Mouse (Mus musculus): Measurements from ENCODE around the gene Sept3. TPM values are rescaled to one million over a fixed set of nuclear protein-coding genes. Genes with fewer than 3 reads are reported as not detected.

Gene Sept3
- polyA plus RNA-seq (2015; fragmentation: Nextera tagmentation; extraction: Ambion mirVana) = 17.1 and 18.7 TPM in 2 replicates

DNA sequence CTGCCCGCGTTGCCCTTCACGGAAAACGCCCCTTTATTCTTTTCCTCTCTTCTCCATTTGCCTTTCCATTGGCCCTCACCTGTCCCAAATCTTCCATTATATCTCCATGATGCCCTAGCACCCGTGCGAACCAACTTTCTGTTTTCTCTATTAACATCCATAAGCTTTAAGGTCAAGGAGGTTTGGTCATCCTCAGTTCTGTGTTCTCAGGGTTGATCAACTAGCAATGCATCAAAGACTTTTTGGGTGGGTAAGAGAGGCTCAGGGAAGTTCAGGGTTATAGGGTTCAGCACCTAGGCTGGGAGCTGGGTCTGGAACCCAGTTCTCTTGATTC is at the start of gene Sept3:
Gene Sept3, plus strand, starts transcription at position 301 of the 334 bp plus-strand sequence.
- peak within 1 kb of the TSS; percentile 98 for H3K4me2 ChIP-seq (replicated peaks)
- no peak for ATAC-seq (ENCODE audit: insufficient number of reproducible peaks, low FRiP score, low TSS enrichment, low read depth)
- no peaks in the 10 kb centered on the region for H3K36me3 ChIP-seq
- H3K4me3 ChIP-seq (replicated peaks) = peak within 1 kb of the TSS; percentile 60
- no peaks in the 10 kb centered on the region for H3K9me3 ChIP-seq (replicated peaks)
- peaks cover 38% of the 10 kb centered on the region for H3K27me3 ChIP-seq
- peaks cover 17% of the 10 kb centered on the region for H3K4me1 ChIP-seq
- H3K9ac ChIP-seq = peak within 1 kb of the TSS; percentile 29
- H3K27ac ChIP-seq (replicated peaks) = no peak within 1 kb of the TSS
- 22% methylated on average over 6 of the region's 6 CpGs for WGBS

DNA sequence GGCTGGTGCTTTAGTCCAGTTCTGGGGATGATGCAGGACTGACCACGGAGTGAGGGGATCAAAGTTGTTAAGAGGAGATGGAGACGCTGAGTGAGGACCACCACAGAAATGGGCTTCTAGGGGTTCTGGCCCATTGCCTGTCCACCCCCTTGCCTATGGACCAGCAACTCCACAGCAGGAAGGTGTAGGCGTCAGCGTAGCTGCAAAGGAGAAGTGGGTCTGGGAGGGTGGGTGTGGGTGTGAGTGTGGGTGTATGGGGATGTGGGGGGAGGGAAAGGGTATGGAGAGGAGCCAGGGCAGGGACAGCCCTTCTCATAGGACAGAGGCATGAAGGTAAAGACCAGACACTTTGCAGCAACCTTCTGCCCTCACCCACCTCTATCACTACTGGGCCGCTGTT is 48.9 kb upstream of the Sept3 start:
- Histone ChIP-seq H3K4me1 (peaks cover 18% of the 10 kb centered on the region), H3K9me3 (replicated peaks) (no peaks in the 10 kb centered on the region), H3K36me3 (no peaks in the 10 kb centered on the region), H3K27ac (replicated peaks) (no peak overlapping the region), H3K4me2 (replicated peaks) (no peak overlapping the region), H3K27me3 (peaks cover 24% of the 10 kb centered on the region), H3K4me3 (replicated peaks) (no peak overlapping the region), H3K9ac (no peak overlapping the region)
- 91% methylated on average over 5 of the region's 5 CpGs for WGBS
- no peak for ATAC-seq (ENCODE audit: insufficient number of reproducible peaks, low FRiP score, low TSS enrichment, low read depth)

DNA sequence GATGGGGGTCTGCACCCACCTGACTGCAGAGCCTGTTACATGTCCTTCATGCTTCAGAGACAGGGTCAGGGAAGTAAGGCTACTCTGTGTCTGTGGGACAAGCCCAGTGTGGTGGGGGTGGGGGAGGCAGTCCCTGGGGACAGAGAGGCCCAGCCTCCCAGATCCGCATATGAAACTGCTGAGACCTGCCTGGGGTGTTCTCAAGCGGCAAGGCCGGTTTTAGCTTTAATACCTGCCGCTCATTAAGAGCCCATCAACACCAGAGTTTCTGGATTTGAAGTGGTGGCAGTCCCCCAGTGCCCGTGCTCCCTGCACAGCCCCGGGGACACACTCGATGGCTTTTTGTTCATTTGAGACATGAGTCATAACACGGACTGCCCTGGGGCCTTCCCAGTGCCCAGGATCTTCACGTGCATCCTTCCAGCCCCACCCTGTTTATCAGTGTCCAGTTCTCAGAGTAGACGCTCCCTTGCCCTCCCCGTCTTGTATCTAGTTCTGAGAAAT is 45.1 kb upstream of the Sept3 start:
- no peak for ATAC-seq (ENCODE audit: insufficient number of reproducible peaks, low FRiP score, low TSS enrichment, low read depth)
- H3K27me3 ChIP-seq = peaks cover 11% of the 10 kb centered on the region
- H3K9ac ChIP-seq = no peak overlapping the region
- peaks cover 9% of the 10 kb centered on the region for H3K36me3 ChIP-seq
- no peak overlapping the region for H3K4me3 ChIP-seq (replicated peaks)
- H3K9me3 ChIP-seq (replicated peaks) = no peaks in the 10 kb centered on the region
- WGBS = 33% methylated on average over 11 of the region's 11 CpGs
- H3K4me2 ChIP-seq (replicated peaks) = no peak overlapping the region
- no peak overlapping the region for H3K27ac ChIP-seq (replicated peaks)
- H3K4me1 ChIP-seq = peaks cover 10% of the 10 kb centered on the region; the same call in 1 of the 2 replicates

DNA sequence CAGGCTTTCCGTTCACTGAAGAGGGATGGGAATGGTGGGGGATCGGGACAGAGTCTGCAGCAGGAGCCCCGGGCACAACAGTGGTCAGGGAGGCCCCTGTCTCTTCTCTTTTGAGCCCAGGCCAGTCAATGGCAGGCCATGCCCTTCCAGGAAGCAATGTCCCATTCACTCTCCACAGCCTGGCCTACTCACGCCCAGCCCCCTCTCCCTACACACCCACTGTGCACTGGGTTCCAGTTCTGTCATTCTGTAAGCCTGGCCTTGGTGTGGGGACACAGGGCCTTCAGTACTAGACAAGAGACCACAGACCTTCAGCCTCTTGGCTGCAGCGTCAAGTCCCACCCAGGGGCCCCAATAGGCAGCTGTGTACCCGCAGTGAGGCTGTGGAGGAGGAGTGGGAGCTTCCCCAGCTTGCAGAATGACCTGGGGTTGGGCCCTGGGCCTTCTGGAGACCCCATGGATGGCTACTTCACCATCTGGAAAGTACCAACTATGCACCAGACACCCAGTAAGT is 44.5 kb upstream of the Sept3 start:
- Histone ChIP-seq H3K4me3 (replicated peaks) (no peak overlapping the region), H3K27ac (replicated peaks) (no peak overlapping the region), H3K4me1 (0 out of 2 replicates have a peak, but pooled peaks cover 7% of the 10 kb centered on the region), H3K4me2 (replicated peaks) (no peak overlapping the region), H3K27me3 (peaks cover 5% of the 10 kb centered on the region), H3K9me3 (replicated peaks) (no peaks in the 10 kb centered on the region), H3K9ac (no peak overlapping the region), H3K36me3 (peaks cover 10% of the 10 kb centered on the region)
- 58% methylated on average over 6 of the region's 6 CpGs for WGBS
- no peak for ATAC-seq (ENCODE audit: insufficient number of reproducible peaks, low FRiP score, low TSS enrichment, low read depth)

DNA sequence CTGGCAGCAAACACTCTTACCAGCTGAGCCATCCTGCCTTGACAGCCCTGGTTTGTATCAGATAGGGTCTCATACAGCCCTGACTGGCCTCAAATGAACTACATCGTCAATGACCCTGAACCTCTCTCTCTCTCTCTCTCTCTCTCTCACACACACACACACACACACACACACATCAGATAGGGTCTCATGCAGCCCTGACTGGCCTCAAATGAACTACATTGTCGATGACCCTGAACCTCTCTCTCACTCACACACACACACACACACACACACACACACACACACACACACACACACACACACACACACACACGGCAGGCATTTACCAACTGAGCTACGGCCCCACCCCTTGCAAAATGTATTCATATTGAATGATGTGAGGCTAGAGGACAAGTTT is 43.6 kb upstream of the Sept3 start:
- 73% methylated on average over 4 of the region's 4 CpGs for WGBS
- 0 out of 2 replicates have a peak, but pooled peaks have one; percentile 4 for ATAC-seq (ENCODE audit: insufficient number of reproducible peaks, low FRiP score, low TSS enrichment, low read depth)
- H3K36me3 ChIP-seq = peaks cover 10% of the 10 kb centered on the region
- no peak overlapping the region for H3K27ac ChIP-seq (replicated peaks)
- no peak overlapping the region for H3K4me2 ChIP-seq (replicated peaks)
- no peaks in the 10 kb centered on the region for H3K9me3 ChIP-seq (replicated peaks)
- H3K4me3 ChIP-seq (replicated peaks) = no peak overlapping the region
- H3K4me1 ChIP-seq = 0 out of 2 replicates have a peak, but pooled peaks cover 7% of the 10 kb centered on the region
- no peaks in the 10 kb centered on the region for H3K27me3 ChIP-seq
- H3K9ac ChIP-seq = no peak overlapping the region

DNA sequence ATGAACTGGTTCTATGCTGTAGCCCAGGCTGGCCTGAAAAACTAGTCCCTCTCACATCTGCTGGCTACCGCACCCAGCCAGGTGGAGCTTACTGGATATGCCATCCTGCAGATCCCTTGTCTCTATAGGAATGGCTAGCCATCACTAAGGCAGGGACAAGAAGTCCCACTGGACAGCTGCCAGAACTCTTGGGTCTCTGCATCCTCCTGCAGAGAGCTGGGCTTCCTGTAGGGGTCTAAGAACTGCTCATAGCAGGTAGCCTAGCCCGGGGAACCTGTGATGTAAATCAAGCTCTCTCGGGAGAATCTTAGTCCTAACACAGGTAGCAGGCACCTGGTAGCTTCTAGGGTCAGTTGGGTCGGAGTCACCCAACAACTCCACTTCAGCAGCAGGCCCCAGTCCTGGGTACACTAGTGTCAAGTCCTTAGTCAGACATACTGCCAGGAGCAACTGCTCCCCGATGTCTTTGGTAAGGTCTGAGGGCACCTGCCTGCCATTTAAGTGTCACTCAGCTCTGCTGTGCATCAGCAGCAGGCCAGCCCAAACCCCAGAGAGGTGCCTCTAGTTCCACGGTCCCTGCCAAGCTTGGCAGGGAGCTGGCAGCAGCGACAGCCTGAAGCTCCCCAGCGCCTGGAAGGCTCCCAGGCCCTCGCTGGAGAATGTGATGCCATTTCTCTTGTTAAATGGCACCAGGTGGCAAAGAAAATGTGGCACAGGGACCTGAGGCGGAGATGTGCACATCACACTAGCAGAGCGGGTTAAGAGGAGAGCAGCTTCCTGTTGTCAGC is 42.9 kb upstream of the Sept3 start:
- no peaks in the 10 kb centered on the region for H3K27me3 ChIP-seq
- no peak overlapping the region for H3K9ac ChIP-seq
- 55% methylated on average over 11 of the region's 11 CpGs for WGBS

DNA sequence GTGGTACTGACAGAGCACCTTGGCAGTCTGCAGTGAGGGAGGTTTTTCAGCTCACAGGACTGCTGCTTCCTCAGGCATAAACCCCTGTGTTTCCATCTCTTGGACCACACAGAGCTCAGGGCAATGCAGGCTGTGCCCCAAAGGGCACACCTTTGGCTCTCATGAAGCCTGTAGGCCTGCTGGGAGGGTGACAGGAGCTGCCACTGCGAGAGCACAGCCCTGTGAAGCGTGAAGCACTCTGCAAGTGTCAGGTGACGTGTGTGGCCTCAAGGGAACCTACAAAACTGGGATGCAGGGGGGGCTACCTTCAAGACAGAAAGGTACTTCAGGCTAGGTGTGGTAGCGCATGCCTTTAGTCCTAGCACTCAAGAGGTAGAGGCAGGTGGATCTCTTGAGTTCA is 42.0 kb upstream of the Sept3 start:
- H3K27ac ChIP-seq (replicated peaks) = no peak overlapping the region
- H3K4me2 ChIP-seq (replicated peaks) = no peak overlapping the region
- no peak overlapping the region for H3K9ac ChIP-seq
- 0 out of 2 replicates have a peak, but pooled peaks cover 7% of the 10 kb centered on the region for H3K4me1 ChIP-seq
- H3K36me3 ChIP-seq = peaks cover 10% of the 10 kb centered on the region
- 64% methylated on average over 4 of the region's 4 CpGs for WGBS
- no peak overlapping the region for H3K4me3 ChIP-seq (replicated peaks)
- no peaks in the 10 kb centered on the region for H3K27me3 ChIP-seq
- no peaks in the 10 kb centered on the region for H3K9me3 ChIP-seq (replicated peaks)
- no peak for ATAC-seq (ENCODE audit: insufficient number of reproducible peaks, low FRiP score, low TSS enrichment, low read depth)

More for the DNA sequence above, 42.9 kb upstream of the Sept3 start:
- Histone ChIP-seq H3K4me3 (replicated peaks) (no peak overlapping the region), H3K36me3 (peaks cover 10% of the 10 kb centered on the region), H3K9me3 (replicated peaks) (no peaks in the 10 kb centered on the region), H3K27ac (replicated peaks) (no peak overlapping the region), H3K4me2 (replicated peaks) (no peak overlapping the region), H3K4me1 (0 out of 2 replicates have a peak, but pooled peaks cover 7% of the 10 kb centered on the region)
- no peak for ATAC-seq (ENCODE audit: insufficient number of reproducible peaks, low FRiP score, low TSS enrichment, low read depth)

DNA sequence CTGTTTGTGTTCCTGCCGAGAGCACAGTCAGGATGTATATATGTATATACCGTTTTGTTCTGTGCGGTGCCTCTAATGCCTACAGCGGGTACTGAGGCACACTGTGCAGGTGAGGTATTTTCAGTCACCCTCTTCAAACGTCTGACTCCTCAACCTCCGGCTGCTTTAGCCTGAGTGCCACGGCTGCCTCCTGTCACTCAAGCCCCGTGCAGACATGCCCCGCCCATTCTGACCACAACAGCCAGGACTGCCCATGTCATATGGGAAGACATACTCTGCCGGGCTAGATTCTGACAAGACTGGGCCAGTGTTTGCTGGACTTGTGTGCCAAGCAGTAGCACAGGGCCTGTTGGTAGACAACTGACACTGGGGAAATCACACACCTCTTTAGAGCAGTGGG is 39.0 kb upstream of the Sept3 start:
- Histone ChIP-seq H3K4me3 (replicated peaks) (no peak overlapping the region), H3K4me2 (replicated peaks) (no peak overlapping the region), H3K27ac (replicated peaks) (no peak overlapping the region), H3K4me1 (no peaks in the 10 kb centered on the region), H3K9ac (no peak overlapping the region), H3K36me3 (peaks cover 18% of the 10 kb centered on the region), H3K27me3 (no peaks in the 10 kb centered on the region), H3K9me3 (replicated peaks) (no peaks in the 10 kb centered on the region)
- 54% methylated on average over 10 of the region's 10 CpGs for WGBS
- ATAC-seq (ENCODE audit: insufficient number of reproducible peaks, low FRiP score, low TSS enrichment, low read depth) = no peak

DNA sequence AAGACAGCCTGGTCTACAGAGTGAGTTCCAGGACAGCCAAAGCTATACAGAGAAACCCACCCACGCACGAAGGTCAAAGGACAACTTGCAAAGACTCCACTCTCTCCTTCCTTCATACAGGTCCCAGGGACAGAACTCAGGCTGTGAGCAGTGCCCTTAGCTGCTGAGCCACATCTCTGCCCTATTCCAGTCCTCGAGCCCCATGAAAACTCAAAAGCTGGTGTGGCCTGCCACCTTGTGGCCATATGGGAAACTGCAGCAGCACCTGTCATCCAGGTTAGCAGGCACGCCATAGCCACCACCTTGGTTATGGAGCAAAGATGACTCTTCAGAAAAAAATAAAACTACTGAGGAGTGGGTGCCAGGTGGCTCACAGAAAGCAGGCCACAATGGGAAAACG is 38.1 kb upstream of the Sept3 start:
- H3K4me3 ChIP-seq (replicated peaks) = no peak overlapping the region
- no peak overlapping the region for H3K9ac ChIP-seq
- H3K4me2 ChIP-seq (replicated peaks) = no peak overlapping the region
- H3K36me3 ChIP-seq = peaks cover 18% of the 10 kb centered on the region
- H3K9me3 ChIP-seq (replicated peaks) = no peaks in the 10 kb centered on the region
- H3K27ac ChIP-seq (replicated peaks) = no peak overlapping the region
- 0 out of 2 replicates have a peak, but pooled peaks have one; percentile 68 for ATAC-seq (ENCODE audit: insufficient number of reproducible peaks, low FRiP score, low TSS enrichment, low read depth)
- no peaks in the 10 kb centered on the region for H3K27me3 ChIP-seq
- 18% methylated on average over 5 of the region's 5 CpGs for WGBS
- H3K4me1 ChIP-seq = no peaks in the 10 kb centered on the region

DNA sequence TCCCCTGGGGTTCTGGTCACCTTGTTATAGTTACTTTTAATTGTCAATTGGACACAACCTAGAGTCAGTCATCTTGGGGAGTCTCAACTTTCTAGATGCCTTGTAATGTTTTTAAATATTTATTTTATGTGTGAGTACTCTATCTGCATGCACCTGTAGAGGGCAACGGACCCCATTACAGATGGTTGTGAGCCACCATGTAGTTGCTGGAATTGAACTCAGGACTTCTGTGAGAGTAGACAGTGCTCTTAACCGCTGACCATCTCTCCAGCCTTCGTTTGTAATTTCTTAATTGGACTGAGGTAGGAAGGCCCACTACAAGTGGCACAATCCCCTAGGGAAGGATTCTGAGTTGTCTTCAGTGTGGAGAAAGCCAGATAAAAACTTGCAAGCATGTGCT is 31.4 kb upstream of the Sept3 start:
- H3K4me3 ChIP-seq (replicated peaks) = peak overlapping the region; percentile 85
- 67% methylated on average over 3 of the region's 3 CpGs for WGBS
- no peaks in the 10 kb centered on the region for H3K27me3 ChIP-seq
- ATAC-seq (ENCODE audit: insufficient number of reproducible peaks, low FRiP score, low TSS enrichment, low read depth) = no peak
- H3K4me1 ChIP-seq = peaks cover 14% of the 10 kb centered on the region; the same call in 1 of the 2 replicates
- H3K4me2 ChIP-seq (replicated peaks) = peak overlapping the region; percentile 95
- no peaks in the 10 kb centered on the region for H3K9me3 ChIP-seq (replicated peaks)
- H3K36me3 ChIP-seq = 0 out of 2 replicates have a peak, but pooled peaks cover 4% of the 10 kb centered on the region
- H3K27ac ChIP-seq (replicated peaks) = 0 out of 2 replicates have a peak overlapping the region, but pooled peaks have one; percentile 80
- H3K9ac ChIP-seq = 0 out of 2 replicates have a peak overlapping the region, but pooled peaks have one; percentile 73

DNA sequence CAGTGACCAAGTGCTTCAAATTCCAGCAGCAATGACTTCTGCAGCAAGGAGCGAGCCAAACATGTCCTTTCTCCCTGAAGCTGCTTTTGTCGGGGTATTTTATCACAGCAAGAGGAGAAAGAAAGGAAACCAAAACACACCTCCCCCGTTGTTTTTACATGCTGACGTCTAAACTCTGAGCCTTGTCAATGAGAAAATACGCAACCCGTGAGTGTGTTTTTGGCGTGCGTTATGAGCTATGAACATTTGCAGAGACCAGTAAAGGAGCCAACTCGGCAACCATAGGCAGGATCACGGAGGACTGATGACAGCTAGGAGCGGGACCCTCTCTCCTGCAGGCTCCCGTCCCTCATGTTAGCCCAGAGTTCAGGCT is 31.0 kb upstream of the Sept3 start:
- peak overlapping the region; percentile 85 for H3K4me3 ChIP-seq (replicated peaks)
- H3K9me3 ChIP-seq (replicated peaks) = no peaks in the 10 kb centered on the region
- H3K9ac ChIP-seq = peak overlapping the region; percentile 73
- ATAC-seq (ENCODE audit: insufficient number of reproducible peaks, low FRiP score, low TSS enrichment, low read depth) = no peak
- H3K27me3 ChIP-seq = no peaks in the 10 kb centered on the region
- H3K27ac ChIP-seq (replicated peaks) = 0 out of 2 replicates have a peak overlapping the region, but pooled peaks have one; percentile 80
- 2% methylated on average over 12 of the region's 12 CpGs for WGBS
- H3K4me1 ChIP-seq = peaks cover 14% of the 10 kb centered on the region; the same call in 1 of the 2 replicates
- peak overlapping the region; percentile 95 for H3K4me2 ChIP-seq (replicated peaks)
- H3K36me3 ChIP-seq = no peaks in the 10 kb centered on the region
